Mouse (Mus musculus) spleen, adult 2 months (tissue): ENCODE measurements around the gene Gabpb1. TPM values are rescaled to one million over a fixed set of nuclear protein-coding genes. Genes with fewer than 3 reads are reported as not detected.
A peak's percentile ranks its signal among the peaks of the same experiment; 100 is the strongest.

ENCODE experiments used
- DNase-seq, 2 experiments: peaks; one replicate each; pipeline versions ENCODE4 v3.0.0 to v3.0.0-alpha.2; 2012 to 2021; ENCODE audit warnings: low spot score in 2 of 2, low read depth in 1 of 2
- H3K27ac ChIP-seq: fragments of 200-500 bp; 2 replicates; pipeline ENCODE4 v1.5.1; 2012; ENCODE audit warnings: low read length, inconsistent platforms; ENCODE audit not compliant: insufficient read depth
- H3K27me3 ChIP-seq: fragments of 200-500 bp; 2 replicates; pipeline ENCODE4 v1.6.1; 2012; ENCODE audit warnings: mild to moderate bottlenecking, moderate library complexity, low read length, inconsistent platforms; ENCODE audit not compliant: control insufficient read depth, insufficient read depth
- H3K36me3 ChIP-seq: fragments of 200-500 bp; 2 replicates; pipeline ENCODE4 v1.6.1; 2012; ENCODE audit warnings: mild to moderate bottlenecking, low read length, inconsistent platforms; ENCODE audit not compliant: control insufficient read depth, insufficient read depth
- H3K4me1 ChIP-seq: fragments of 200-500 bp; 2 replicates; pipeline ENCODE4 v1.6.1; 2011; ENCODE audit warnings: inconsistent platforms; ENCODE audit not compliant: control insufficient read depth, insufficient read depth, insufficient read length
- H3K4me3 ChIP-seq: fragments of 200-500 bp; 2 replicates; pipeline ENCODE4 v1.5.1; 2011; ENCODE audit warnings: mild to moderate bottlenecking, inconsistent platforms; ENCODE audit not compliant: insufficient read depth, insufficient read length; ENCODE audit errors: extremely low read depth
- CTCF ChIP-seq: fragments of 200-500 bp; IDR thresholded peaks from 2 replicates; pipeline ENCODE4 v1.5.1; 2011; ENCODE audit warnings: mild to moderate bottlenecking, inconsistent platforms; ENCODE audit not compliant: insufficient read depth, insufficient read length, insufficient replicate concordance; ENCODE audit errors: extremely low read depth
- POLR2A ChIP-seq: fragments of 200-500 bp; IDR thresholded peaks from 2 replicates; pipeline ENCODE4 v1.6.1; 2011; ENCODE audit warnings: low read depth, low read length, inconsistent platforms
- WGBS: fragments of 180-500 bp; shearing (Covaris S2); methylation state at CpG from one replicate; pipeline ENCODE4 v1.1.7; 2018; 5-methylcytosine and 5-hydroxymethylcytosine counted together
- polyA plus RNA-seq: library from polyadenylated mRNA; depleted of rRNA; stranded (reverse); fragments of >200 nt; gene quantifications from 2 replicates; pipeline ENCODE4 v1.2.3, GENCODE M21; 2012

The Gabpb1 gene
- polyA plus RNA-seq, 1 experiment = 7.4 TPM

DNA sequence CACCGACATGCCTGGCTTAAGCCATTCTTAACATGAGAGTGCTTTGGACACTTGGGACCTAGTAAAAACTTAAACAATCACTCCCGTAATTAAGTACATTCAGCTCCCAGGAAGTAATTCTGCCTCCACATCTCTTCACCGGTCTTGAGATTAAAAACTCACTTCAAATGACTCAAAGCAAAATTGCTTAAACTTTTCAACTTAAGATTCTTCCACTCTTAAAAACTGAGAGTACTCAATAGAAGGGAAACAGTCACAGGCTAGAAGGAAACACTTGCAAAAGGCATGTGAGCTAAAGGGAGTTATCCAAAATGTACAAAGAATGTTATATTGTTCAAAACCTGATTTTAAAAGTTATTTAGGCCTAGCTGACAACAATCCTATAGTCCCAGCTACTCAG is 15.2 kb upstream of the Gabpb1 start:
- no peak for DNase-seq
- no peak overlapping the region for H3K27ac ChIP-seq
- no peaks in the 10 kb centered on the region for H3K4me1 ChIP-seq
- TF ChIP-seq CTCF = no peak
- no peak for TF ChIP-seq POLR2A
- WGBS = 91% methylated on average over 3 of the region's 3 CpGs
- H3K36me3 ChIP-seq = no peaks in the 10 kb centered on the region
- H3K27me3 ChIP-seq = no peaks in the 10 kb centered on the region
- no peak overlapping the region for H3K4me3 ChIP-seq

DNA sequence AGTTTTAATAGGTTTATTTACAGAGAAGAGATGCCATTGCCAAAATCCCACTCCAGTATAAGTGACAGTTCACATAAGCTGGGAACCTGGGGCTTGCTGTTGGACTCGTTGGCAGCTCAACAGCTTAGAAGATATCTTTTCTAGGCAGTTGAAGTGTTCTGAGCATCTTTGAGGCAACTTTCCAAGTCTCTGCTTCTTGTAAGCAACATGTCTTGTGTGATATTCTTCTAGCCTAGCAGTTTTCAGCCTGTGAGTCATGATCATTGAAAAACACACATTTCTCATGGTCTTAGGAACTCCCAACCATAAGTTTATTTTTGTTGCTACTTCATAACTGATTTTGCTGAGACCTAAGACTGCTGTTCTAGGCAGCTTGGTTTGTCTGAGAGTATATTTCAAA is 6.8 kb upstream of the Gabpb1 start:
- H3K4me1 ChIP-seq = peaks cover 4% of the 10 kb centered on the region
- no peak overlapping the region for H3K4me3 ChIP-seq
- DNase-seq = no peak
- no peaks in the 10 kb centered on the region for H3K36me3 ChIP-seq
- WGBS = 78% methylated on average over 1 of the region's 1 CpGs
- TF ChIP-seq POLR2A (no peak), CTCF (no peak)
- H3K27ac ChIP-seq = no peak overlapping the region
- H3K27me3 ChIP-seq = no peaks in the 10 kb centered on the region

- Histone ChIP-seq H3K27ac (0 out of 2 replicates have a peak overlapping the region, but pooled peaks have one; percentile 23), H3K36me3 (no peaks in the 10 kb centered on the region), H3K4me3 (no peak overlapping the region), H3K27me3 (no peaks in the 10 kb centered on the region), H3K4me1 (peaks cover 4% of the 10 kb centered on the region)
- DNase-seq = no peak
- WGBS = 19% methylated on average over 2 of the region's 2 CpGs
- TF ChIP-seq POLR2A (no peak), CTCF (no peak)
Measured at GRCm38 (mm10) chr2:126682333-126682732, 6.2 kb upstream of the Gabpb1 start.

DNA sequence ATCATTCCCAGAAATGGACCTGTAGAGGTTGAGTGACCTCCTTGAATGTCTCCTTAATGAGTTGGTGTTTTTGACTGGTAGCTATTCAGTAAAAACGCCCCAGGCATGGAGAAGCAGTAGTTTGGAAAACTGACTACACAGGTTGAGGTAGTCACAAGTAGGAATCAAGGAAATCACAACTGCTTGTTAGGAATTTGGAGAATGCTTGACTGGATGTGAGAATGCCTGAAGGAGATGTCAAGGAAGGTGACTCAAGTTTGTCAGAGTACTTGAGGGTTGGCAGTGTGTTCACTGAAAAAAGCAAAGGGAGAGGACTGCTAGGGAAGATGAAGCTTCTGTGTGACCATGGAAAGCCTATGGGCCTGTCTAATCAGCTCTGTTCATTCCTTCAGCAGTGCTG is 1.2 kb upstream of the Gabpb1 start:
- no peak for TF ChIP-seq CTCF
- H3K27me3 ChIP-seq = no peaks in the 10 kb centered on the region
- WGBS = 91% methylated on average over 1 of the region's 1 CpGs
- no peaks in the 10 kb centered on the region for H3K36me3 ChIP-seq
- H3K4me3 ChIP-seq = no peak overlapping the region
- H3K4me1 ChIP-seq = peaks cover 4% of the 10 kb centered on the region
- no peak overlapping the region for H3K27ac ChIP-seq
- DNase-seq = no peak

GRCm38 (mm10) chr2:126675169-126676121 is 692 bp downstream of the Gabpb1 start:
- peak; percentile 78 to 87 for DNase-seq
- TF ChIP-seq POLR2A (peak; percentile 93), CTCF (no peak)
- WGBS = under 1% methylated on average over 99 of the region's 99 CpGs
- Histone ChIP-seq H3K27me3 (no peaks in the 10 kb centered on the region), H3K4me1 (peaks cover 2% of the 10 kb centered on the region; the same call in 1 of the 2 replicates), H3K27ac (peak overlapping the region; percentile 100), H3K4me3 (peak overlapping the region; percentile 78), H3K36me3 (no peaks in the 10 kb centered on the region; the same call in 1 of the 2 replicates)

GRCm38 (mm10) chr2:126674441-126675168 is 1.5 kb downstream of the Gabpb1 start:
- under 1% methylated on average over 73 of the region's 77 CpGs for WGBS
- peak; percentile 29 to 48 for DNase-seq
- TF ChIP-seq CTCF (no peak), POLR2A (no peak)
- Histone ChIP-seq H3K4me3 (peak overlapping the region; percentile 78), H3K27me3 (no peaks in the 10 kb centered on the region), H3K36me3 (no peaks in the 10 kb centered on the region; the same call in 1 of the 2 replicates), H3K4me1 (peaks cover 2% of the 10 kb centered on the region; the same call in 1 of the 2 replicates), H3K27ac (peak overlapping the region; percentile 100)
